Mouse (Mus musculus): ENCODE results near the gene Ccdc149. TPM values are rescaled to one million over a fixed set of nuclear protein-coding genes. Genes with fewer than 3 reads are reported as not detected.

Ccdc149 gene
- total and polyA plus RNA-seq, 3 experiments: not detected

DNA sequence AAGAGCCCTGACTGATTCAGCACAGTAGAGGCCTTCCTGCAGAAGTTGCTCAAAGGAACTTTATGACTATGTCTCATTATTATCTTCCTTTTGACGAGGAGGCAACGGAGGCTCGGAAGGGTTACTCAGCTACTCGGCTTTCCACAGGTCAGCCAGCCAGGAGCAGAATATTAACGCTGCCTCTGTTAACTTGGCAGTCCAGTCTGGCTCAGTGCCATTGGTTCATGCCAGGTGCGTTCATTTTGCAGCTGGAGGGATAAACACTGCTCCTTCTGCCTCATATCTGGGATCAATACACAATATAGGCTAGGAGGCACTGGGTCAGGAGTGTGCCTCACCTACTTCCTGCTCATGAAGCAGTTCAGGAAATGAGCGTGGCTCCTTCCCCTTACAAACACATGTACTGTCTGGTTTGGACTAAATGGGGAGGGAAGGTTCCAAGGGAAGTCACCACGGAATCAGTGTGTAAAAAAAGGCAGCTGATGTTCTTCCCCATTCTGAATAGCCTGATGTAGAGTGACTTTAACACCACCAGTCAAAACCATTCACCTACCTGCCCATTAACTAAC lies 40.0 kb downstream of the Ccdc149 start:
- no peak for DNase-seq (ENCODE audit: extremely low read depth)
- Histone ChIP-seq H3K36me3 (replicated peaks in 1 of 2; ENCODE audit: control insufficient read depth in 1 of 2, insufficient read depth in 1 of 2, low read length in 1 of 2) (no peaks in the 10 kb centered on the region), H3K27me3 (replicated peaks) (no peaks in the 10 kb centered on the region), H3K4me3 (replicated peaks in 1 of 3; ENCODE audit: low read depth in 2 of 3, low read length in 2 of 3, poor library complexity in 1 of 3) (no peak overlapping the region), H3K4me1 (ENCODE audit: control insufficient read depth in 1 of 2, insufficient read depth in 2 of 2) (peaks cover 0 to 4% of the 10 kb centered on the region in 2 experiments; a peak in 1 of 4 replicates), H3K9me3 (replicated peaks; ENCODE audit: low read length) (no peaks in the 10 kb centered on the region), H3K27ac (ENCODE audit: insufficient read depth, low read depth) (no peak overlapping the region), H3K4me2 (ENCODE audit: insufficient read depth, low read depth, poor library complexity, severe bottlenecking) (no peak overlapping the region), H3K9ac (ENCODE audit: insufficient read depth, low read depth) (no peak overlapping the region), H3K79me2 (replicated peaks; ENCODE audit: control insufficient read depth, extremely low read depth, insufficient read depth, poor library complexity, severe bottlenecking) (no peaks in the 10 kb centered on the region)
- TF ChIP-seq PAX5 (IDR thresholded peaks at IDR 0.05; ENCODE audit: low read length): no peak
- TF ChIP-seq MAX (IDR thresholded peaks at IDR 0.05; ENCODE audit: low read length): no peak
- TF ChIP-seq ZC3H11A (IDR thresholded peaks at IDR 0.05; ENCODE audit: low read depth, low read length): no peak
- no peak for TF ChIP-seq POLR2A (IDR thresholded peaks at IDR 0.05; ENCODE audit: low read depth, low read length)
- no peak for TF ChIP-seq HCFC1 (IDR thresholded peaks at IDR 0.05; ENCODE audit: low read depth, low read length)
- TF ChIP-seq NRF1 (IDR thresholded peaks at IDR 0.05; ENCODE audit: low read depth, low read length): no peak
- dilution Hi-C loops (cut with MboI; ENCODE audit: extremely low pct_ligation_motif_present, extremely low pct_unique_long_range_greater_than_20kb, low sequenced_read_pairs): no loop called here
- in situ Hi-C loops (cut with MboI; ENCODE audit: low pct_ligation_motif_present, low pct_unique_long_range_greater_than_20kb, low sequenced_read_pairs): no loop called here

DNA sequence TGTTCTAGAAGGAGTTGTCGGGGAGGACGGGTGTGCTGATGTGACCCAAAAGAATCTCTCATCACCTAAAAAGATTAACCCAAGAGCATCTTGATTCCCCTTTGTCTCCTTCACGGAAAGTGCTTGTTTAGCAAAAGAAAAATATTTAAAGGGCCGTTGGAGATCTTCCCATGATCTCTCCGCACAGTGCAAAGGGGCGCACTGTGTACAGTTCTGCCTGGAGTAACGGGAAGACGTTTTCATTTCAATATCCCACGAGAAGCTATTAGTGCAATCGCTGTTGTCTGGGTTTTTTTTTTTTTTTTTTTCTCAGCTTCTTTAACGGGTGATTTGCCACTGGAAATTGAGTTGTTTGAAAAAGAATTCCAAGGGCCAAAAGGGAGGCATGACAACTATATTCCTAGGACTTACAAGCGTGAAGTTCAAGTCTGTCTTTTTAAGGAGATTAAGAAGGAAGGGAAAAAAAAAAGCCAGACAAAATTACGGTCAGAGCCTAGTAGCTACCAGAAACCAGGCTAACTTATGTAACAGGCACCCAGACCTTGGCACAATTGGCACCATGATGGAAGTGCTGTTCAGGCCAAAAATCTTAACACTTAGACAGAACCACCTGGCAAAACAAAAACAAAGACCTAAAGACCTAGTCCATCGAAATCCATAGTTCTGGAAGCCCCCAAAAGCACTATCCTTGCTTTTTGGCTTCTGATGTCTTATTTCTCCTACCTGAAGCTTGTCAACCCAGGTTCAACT lies 41.4 kb downstream of the Ccdc149 start:
- Histone ChIP-seq H3K4me3 (replicated peaks in 1 of 3; ENCODE audit: low read depth in 2 of 3, low read length in 2 of 3, poor library complexity in 1 of 3) (no peak overlapping the region), H3K27ac (ENCODE audit: insufficient read depth, low read depth) (no peak overlapping the region), H3K79me2 (replicated peaks; ENCODE audit: control insufficient read depth, extremely low read depth, insufficient read depth, poor library complexity, severe bottlenecking) (no peaks in the 10 kb centered on the region), H3K9ac (ENCODE audit: insufficient read depth, low read depth) (no peak overlapping the region), H3K4me2 (ENCODE audit: insufficient read depth, low read depth, poor library complexity, severe bottlenecking) (no peak overlapping the region), H3K27me3 (replicated peaks) (no peaks in the 10 kb centered on the region), H3K36me3 (replicated peaks in 1 of 2; ENCODE audit: control insufficient read depth in 1 of 2, insufficient read depth in 1 of 2, low read length in 1 of 2) (no peaks in the 10 kb centered on the region), H3K4me1 (ENCODE audit: control insufficient read depth in 1 of 2, insufficient read depth in 2 of 2) (no peaks in the 10 kb centered on the region), H3K9me3 (replicated peaks; ENCODE audit: low read length) (no peaks in the 10 kb centered on the region)
- in situ Hi-C loops (cut with MboI; ENCODE audit: low pct_ligation_motif_present, low pct_unique_long_range_greater_than_20kb, low sequenced_read_pairs): no loop called here
- TF ChIP-seq HCFC1 (IDR thresholded peaks at IDR 0.05; ENCODE audit: low read depth, low read length): no peak
- no peak for TF ChIP-seq ZC3H11A (IDR thresholded peaks at IDR 0.05; ENCODE audit: low read depth, low read length)
- TF ChIP-seq POLR2A (IDR thresholded peaks at IDR 0.05; ENCODE audit: low read depth, low read length): no peak
- no peak for TF ChIP-seq RAD21 (IDR thresholded peaks at IDR 0.05; ENCODE audit: low read depth, low read length)
- no peak for TF ChIP-seq MAFK (IDR thresholded peaks at IDR 0.05; ENCODE audit: insufficient replicate concordance, low read length)
- no peak for TF ChIP-seq JUND (conservative IDR thresholded peaks at IDR 0.05; ENCODE audit: low read depth, low read length)
- no peak for TF ChIP-seq MAX (IDR thresholded peaks at IDR 0.05; ENCODE audit: low read length)
- no peak for TF ChIP-seq PAX5 (IDR thresholded peaks at IDR 0.05; ENCODE audit: low read length)
- no peak for TF ChIP-seq TCF12 (IDR thresholded peaks at IDR 0.05; ENCODE audit: low read depth, low read length)
- no peak for TF ChIP-seq CHD1 (IDR thresholded peaks at IDR 0.05; ENCODE audit: low read depth, low read length)
- DNase-seq (ENCODE audit: extremely low read depth): no peak
- dilution Hi-C loops (cut with MboI; ENCODE audit: extremely low pct_ligation_motif_present, extremely low pct_unique_long_range_greater_than_20kb, low sequenced_read_pairs): no loop called here

DNA sequence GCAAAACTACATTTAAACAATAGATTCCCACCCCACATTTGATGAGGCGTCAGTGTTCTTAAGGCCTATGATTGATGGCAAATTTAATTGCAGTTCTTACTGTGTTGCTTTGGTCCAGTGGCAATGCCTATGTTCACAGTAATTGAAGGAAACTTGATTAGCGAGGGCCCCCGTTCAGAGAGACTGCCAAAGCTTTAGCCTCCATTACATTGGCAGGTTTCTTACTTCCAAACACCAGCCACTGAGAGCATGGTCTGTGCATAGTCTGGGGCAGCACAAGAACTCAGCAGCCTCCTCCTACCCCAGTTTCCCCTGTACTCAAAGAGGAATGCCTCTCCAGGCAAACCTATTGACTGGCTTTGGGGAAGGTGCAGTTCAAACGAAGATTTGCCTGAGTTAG lies 42.7 kb downstream of the Ccdc149 start:
- H3K4me3 ChIP-seq (replicated peaks in 1 of 3; ENCODE audit: low read depth in 2 of 3, low read length in 2 of 3, poor library complexity in 1 of 3): no peak overlapping the region
- no peaks in the 10 kb centered on the region for H3K4me1 ChIP-seq (ENCODE audit: control insufficient read depth in 1 of 2, insufficient read depth in 2 of 2)
- in situ Hi-C loops (cut with MboI; ENCODE audit: low pct_ligation_motif_present, low pct_unique_long_range_greater_than_20kb, low sequenced_read_pairs) (no loop called here), dilution Hi-C loops (cut with MboI; ENCODE audit: extremely low pct_ligation_motif_present, extremely low pct_unique_long_range_greater_than_20kb, low sequenced_read_pairs) (no loop called here)
- TF ChIP-seq CHD2 (IDR thresholded peaks at IDR 0.05; ENCODE audit: low read length) (no peak), ETS1 (conservative IDR thresholded peaks at IDR 0.05; ENCODE audit: low read depth, low read length) (no peak), HCFC1 (IDR thresholded peaks at IDR 0.05; ENCODE audit: low read depth, low read length) (no peak), ZNF384 (IDR thresholded peaks at IDR 0.05; ENCODE audit: low read depth, low read length) (no peak), JUN (IDR thresholded peaks at IDR 0.05; ENCODE audit: insufficient read depth, low read depth, low read length) (no peak), RCOR1 (conservative IDR thresholded peaks at IDR 0.05; ENCODE audit: low read depth, low read length) (no peak), MAX (IDR thresholded peaks at IDR 0.05; ENCODE audit: low read length) (no peak), JUND (conservative IDR thresholded peaks at IDR 0.05; ENCODE audit: low read depth, low read length) (no peak), GABPA (IDR thresholded peaks at IDR 0.05; ENCODE audit: insufficient replicate concordance, low read depth, low read length) (no peak), EP300 (IDR thresholded peaks at IDR 0.05; ENCODE audit: low read length) (no peak), BHLHE40 (IDR thresholded peaks at IDR 0.05; ENCODE audit: low read depth, low read length) (no peak), NRF1 (IDR thresholded peaks at IDR 0.05; ENCODE audit: low read depth, low read length) (no peak), MXI1 (IDR thresholded peaks at IDR 0.05; ENCODE audit: low read depth, low read length) (no peak), MAZ (IDR thresholded peaks at IDR 0.05; ENCODE audit: low read depth, low read length) (no peak), USF2 (conservative IDR thresholded peaks at IDR 0.05; ENCODE audit: low read depth, low read length) (no peak), NELFE (IDR thresholded peaks at IDR 0.05; ENCODE audit: low read depth, low read length) (no peak)
- H3K9ac ChIP-seq (ENCODE audit: insufficient read depth, low read depth): no peak overlapping the region
- no peaks in the 10 kb centered on the region for H3K9me3 ChIP-seq (replicated peaks; ENCODE audit: low read length)
- no peak overlapping the region for H3K27ac ChIP-seq (ENCODE audit: insufficient read depth, low read depth)
- no peaks in the 10 kb centered on the region for H3K27me3 ChIP-seq (replicated peaks)
- no peak for DNase-seq (ENCODE audit: extremely low read depth)
- H3K36me3 ChIP-seq (replicated peaks in 1 of 2; ENCODE audit: control insufficient read depth in 1 of 2, insufficient read depth in 1 of 2, low read length in 1 of 2): no peaks in the 10 kb centered on the region
- H3K79me2 ChIP-seq (replicated peaks; ENCODE audit: control insufficient read depth, extremely low read depth, insufficient read depth, poor library complexity, severe bottlenecking): no peaks in the 10 kb centered on the region
- H3K4me2 ChIP-seq (ENCODE audit: insufficient read depth, low read depth, poor library complexity, severe bottlenecking): no peak overlapping the region
